Mouse (Mus musculus) frontal cortex, postnatal 36 days (tissue): ENCODE results near the gene Gm12695.

Experiments
- DNase-seq, 2 experiments: peaks; one replicate each; pipeline ENCODE4 v3.0.0; 2022; ENCODE audit warnings: low spot score in 2 of 2

The Gm12695 gene

GRCm38 (mm10) chr4:96698218-96698561 is 86.8 kb downstream of the Gm12695 start:
- DNase-seq, result no peak

- no peak for DNase-seq
Measured at GRCm38 (mm10) chr4:96697511-96698217, 87.3 kb downstream of the Gm12695 start.

GRCm38 (mm10) chr4:96696614-96697360 is 88.2 kb downstream of the Gm12695 start:
- peak; percentile 62 to 83 for DNase-seq

- no peak for DNase-seq
Measured at GRCm38 (mm10) chr4:96687358-96687803, 97.6 kb downstream of the Gm12695 start.

- peak in 1 of 2 experiments; percentile 29 for DNase-seq
Measured at GRCm38 (mm10) chr4:96683474-96683873, 101.5 kb downstream of the Gm12695 start.

GRCm38 (mm10) chr4:96680966-96681365 is 104.0 kb downstream of the Gm12695 start:
- no peak for DNase-seq

- DNase-seq, result peak; percentile 38 to 53
Measured at GRCm38 (mm10) chr4:96680233-96680632, 104.8 kb downstream of the Gm12695 start.
